Mouse (Mus musculus): ENCODE measurements around the gene Gm44596.
A peak's percentile ranks its signal among the peaks of the same experiment; 100 is the strongest.

Gm44596 gene

GRCm38 (mm10) chr6:128429300-128429699, 54.0 kb downstream of the Gm44596 start:
- no peak for DNase-seq (ENCODE audit: low spot score in 2 of 2)

- DNase-seq (ENCODE audit: low spot score in 2 of 2): no peak
These were observed 54.5 kb downstream of the Gm44596 start for GRCm38 (mm10) chr6:128429826-128430225.

- DNase-seq (ENCODE audit: low spot score in 2 of 2): no peak
These were observed 57.1 kb downstream of the Gm44596 start for GRCm38 (mm10) chr6:128432356-128432915.

- DNase-seq (ENCODE audit: low spot score in 2 of 2): no peak
These were observed 58.3 kb downstream of the Gm44596 start for GRCm38 (mm10) chr6:128433566-128433965.

GRCm38 (mm10) chr6:128435474-128435873, 60.2 kb downstream of the Gm44596 start:
- peak; percentile 56 to 59 for DNase-seq (ENCODE audit: low spot score in 2 of 2)

- DNase-seq (ENCODE audit: low spot score in 2 of 2): no peak
These were observed 61.2 kb downstream of the Gm44596 start for GRCm38 (mm10) chr6:128436356-128437005.

- DNase-seq (ENCODE audit: low spot score in 2 of 2): no peak
These were observed 62.0 kb downstream of the Gm44596 start for GRCm38 (mm10) chr6:128437288-128437687.

- DNase-seq (ENCODE audit: low spot score in 2 of 2): peak; percentile 43 to 69
These were observed 62.5 kb downstream of the Gm44596 start for GRCm38 (mm10) chr6:128437731-128438316.

GRCm38 (mm10) chr6:128438317-128438870, 63.1 kb downstream of the Gm44596 start, which contains the start of gene Fkbp4:
TSS of gene Fkbp4 (minus strand) at chr6:128438677.
- peak; percentile 86 to 93 for DNase-seq (ENCODE audit: low spot score in 2 of 2)

- DNase-seq (ENCODE audit: low spot score in 2 of 2): peak; percentile 26 to 35
These were observed 63.6 kb downstream of the Gm44596 start for GRCm38 (mm10) chr6:128438871-128439341.

GRCm38 (mm10) chr6:128440238-128440637, 64.9 kb downstream of the Gm44596 start:
- no peak for DNase-seq (ENCODE audit: low spot score in 2 of 2)

- peak in 1 of 2 experiments; percentile 36 for DNase-seq (ENCODE audit: low spot score in 2 of 2)
These were observed 70.6 kb downstream of the Gm44596 start for GRCm38 (mm10) chr6:128445761-128446535.

- no peak for DNase-seq (ENCODE audit: low spot score in 2 of 2)
These were observed 71.8 kb downstream of the Gm44596 start for GRCm38 (mm10) chr6:128447063-128447462.

GRCm38 (mm10) chr6:128455835-128456605, 80.7 kb downstream of the Gm44596 start:
- no peak for DNase-seq (ENCODE audit: low spot score in 2 of 2)

Data from urinary bladder, adult 18-20 months (tissue).